Comparison of ENCODE assay signal across 20 mouse cellular contexts in genomic region chr2:154765554-154766008, GRCm38 (mm10). TPM values are rescaled to one million over a fixed set of nuclear protein-coding genes. Genes with fewer than 3 reads are reported as not detected.
A peak's percentile ranks its signal among the peaks of the same experiment; 100 is the strongest.
DNase-seq lines count a peak whose midpoint lies in the region; ATAC-seq and TF ChIP-seq lines count a peak whose summit lies in the region.
"Had no signal": no experiment of that assay in that cellular context is flagged by ENCODE, and none has a peak within 500 bp of the region (broad histone marks: within the 10 kb centered on the region; RNA-seq: fewer than 3 reads in every experiment).

No protein-coding gene starts in this region.

- WGBS in heart, embryonic 11.5 days (ENCODE audit: insufficient replicate concordance): 78% methylated on average over 8 of the region's 8 CpGs
- WGBS in lung, postnatal 0 days: 47% methylated on average over 8 of the region's 8 CpGs
- 50% methylated on average over 8 of the region's 8 CpGs for WGBS in lung, adult 2 months
- 32% methylated on average over 8 of the region's 8 CpGs for WGBS in liver, embryonic 16.5 days (ENCODE audit: insufficient replicate concordance)

- no peak overlapping the region for H3K4me3 ChIP-seq in heart, embryonic 11.5 days (ENCODE audit: low read depth, low read length)
- H3K4me3 ChIP-seq in lung, postnatal 0 days (ENCODE audit: low read depth, low read length): no peak overlapping the region
- no peak overlapping the region for H3K4me3 ChIP-seq in lung, adult 2 months (replicated peaks; ENCODE audit: extremely low read depth, low read depth, low read length)
- H3K4me3 ChIP-seq in liver, embryonic 16.5 days (ENCODE audit: low read depth, low read length): no peak overlapping the region
- H3K4me3 ChIP-seq: forebrain, embryonic 13.5 days; hindbrain, embryonic 12.5 days had no signal

- H3K4me2 ChIP-seq in heart, embryonic 11.5 days: no peak overlapping the region
- no peak overlapping the region for H3K4me2 ChIP-seq in lung, postnatal 0 days (replicated peaks; ENCODE audit: low read depth, low read length)
- peak overlapping the region; percentile 22 for H3K4me2 ChIP-seq in liver, embryonic 16.5 days (ENCODE audit: low read depth, low read length)
- H3K4me2 ChIP-seq: forebrain, embryonic 13.5 days; hindbrain, embryonic 12.5 days had no signal

- no peak overlapping the region for H3K9ac ChIP-seq in heart, embryonic 11.5 days (ENCODE audit: low read depth, low read length)
- no peak overlapping the region for H3K9ac ChIP-seq in lung, postnatal 0 days (replicated peaks; ENCODE audit: low read depth)
- H3K9ac ChIP-seq in liver, embryonic 16.5 days (ENCODE audit: low read depth, low read length): 0 out of 2 replicates have a peak overlapping the region, but pooled peaks have one; percentile 6
- H3K9ac ChIP-seq: forebrain, embryonic 13.5 days; hindbrain, embryonic 12.5 days had no signal

- intact Hi-C loops in heart, postnatal 25 days (cut with DNase I): no loop called here

- TF ChIP-seq EP300 in lung, postnatal 0 days (IDR thresholded peaks at IDR 0.05): 0 out of 2 replicates have a peak, but pooled peaks have one; percentile 33

- no peak for DNase-seq in heart, postnatal 25 days (ENCODE audit: low spot score)
- peak; percentile 86 for DNase-seq in lung, postnatal 0 days (ENCODE audit: low spot score)
- no peak for DNase-seq in lung, adult 2 months
- no peak for DNase-seq in adrenal gland, adult (ENCODE audit: inconsistent age in 2 of 2, low spot score in 1 of 2)
- DNase-seq in thymus, postnatal 36 days: no peak
- DNase-seq in gastrocnemius, postnatal 10 days: no peak
- DNase-seq: adrenal gland, postnatal 14 days; cerebellum, adult 8-10 months; layer of hippocampus, adult 9-11 months; left cerebral cortex, postnatal 4 days; midbrain, embryonic 14.5 days; right cerebral cortex, postnatal 14 days had no signal

- H3K27ac ChIP-seq in heart, embryonic 11.5 days (ENCODE audit: low read depth, low read length): peak overlapping the region; percentile 57; the same call in 1 of the 2 replicates
- H3K27ac ChIP-seq in lung, postnatal 0 days (ENCODE audit: low read length): no peak overlapping the region
- peak overlapping the region; percentile 88 for H3K27ac ChIP-seq in liver, embryonic 16.5 days (ENCODE audit: low read length)
- H3K27ac ChIP-seq: forebrain, embryonic 13.5 days; hindbrain, embryonic 12.5 days had no signal

- no peak for TF ChIP-seq CTCF in lung, postnatal 0 days (IDR thresholded peaks at IDR 0.05)
- no peak for TF ChIP-seq CTCF in lung, adult 2 months (IDR thresholded peaks at IDR 0.05; ENCODE audit: insufficient read depth, low read length)

- no peak for TF ChIP-seq POLR2A in lung, adult 2 months (IDR thresholded peaks at IDR 0.05; ENCODE audit: borderline replicate concordance, extremely low read depth, low read depth, low read length)

- peaks cover 9% of the 10 kb centered on the region for H3K4me1 ChIP-seq in heart, embryonic 11.5 days (ENCODE audit: control insufficient read depth, insufficient read depth, low read length)
- H3K4me1 ChIP-seq in lung, postnatal 0 days (ENCODE audit: insufficient read depth, low read depth, low read length): no peaks in the 10 kb centered on the region
- H3K4me1 ChIP-seq in lung, adult 2 months (ENCODE audit: control insufficient read depth, insufficient read depth, low read length): no peaks in the 10 kb centered on the region
- peaks cover 44% of the 10 kb centered on the region for H3K4me1 ChIP-seq in liver, embryonic 16.5 days (ENCODE audit: control insufficient read depth, low read depth, low read length)
- H3K4me1 ChIP-seq: forebrain, embryonic 13.5 days had no signal

- H3K9me3 ChIP-seq in heart, embryonic 11.5 days (replicated peaks; ENCODE audit: control insufficient read depth, low read length): no peaks in the 10 kb centered on the region
- no peaks in the 10 kb centered on the region for H3K9me3 ChIP-seq in lung, postnatal 0 days (ENCODE audit: low read length)
- H3K9me3 ChIP-seq in liver, embryonic 16.5 days (replicated peaks; ENCODE audit: control insufficient read depth, low read length): no peaks in the 10 kb centered on the region
- H3K9me3 ChIP-seq: forebrain, embryonic 13.5 days had no signal

- no peak for ATAC-seq in heart, embryonic 11.5 days (replicated peaks; ENCODE audit: insufficient number of reproducible peaks, low FRiP score, low TSS enrichment)
- peak; percentile 88 for ATAC-seq in lung, postnatal 0 days
- ATAC-seq in liver, embryonic 16.5 days (ENCODE audit: low read depth): peak; percentile 35
- ATAC-seq: forebrain, embryonic 13.5 days had no signal

- H3K27me3 ChIP-seq in heart, embryonic 11.5 days (ENCODE audit: control insufficient read depth, insufficient read depth, low read length): no peaks in the 10 kb centered on the region
- H3K27me3 ChIP-seq in lung, postnatal 0 days (replicated peaks; ENCODE audit: insufficient read depth, low read length): no peaks in the 10 kb centered on the region
- H3K27me3 ChIP-seq in liver, embryonic 16.5 days (ENCODE audit: control insufficient read depth, insufficient read depth, low read depth, low read length): no peaks in the 10 kb centered on the region
- H3K27me3 ChIP-seq: forebrain, embryonic 13.5 days; hindbrain, embryonic 12.5 days had no signal

- H3K36me3 ChIP-seq in heart, embryonic 11.5 days (ENCODE audit: control insufficient read depth, insufficient read depth, low read length): no peaks in the 10 kb centered on the region
- no peaks in the 10 kb centered on the region for H3K36me3 ChIP-seq in lung, postnatal 0 days (ENCODE audit: insufficient read depth, low read length)
- no peaks in the 10 kb centered on the region for H3K36me3 ChIP-seq in liver, embryonic 16.5 days (ENCODE audit: control insufficient read depth, insufficient read depth)
- H3K36me3 ChIP-seq: hindbrain, embryonic 12.5 days had no signal

RNA-seq across cellular contexts. Expression of gene Gm14214, which starts 4.2 kb away (rescaled TPM):
- not detected in 2 replicates for polyA plus RNA-seq in heart, embryonic 11.5 days (2014; fragmentation: Nextera tagmentation; extraction: Ambion mirVana)
- total RNA-seq in heart, postnatal 25 days (2021): not detected
- polyA plus RNA-seq in lung, postnatal 0 days (2015; fragmentation: Nextera tagmentation; extraction: Ambion mirVana): not detected in 2 replicates
- not detected in 2 replicates for polyA plus RNA-seq in lung, adult 2 months (2012; rRNA removed)
- not detected in 2 replicates for polyA plus RNA-seq in liver, embryonic 16.5 days (2015; fragmentation: Nextera tagmentation; extraction: Ambion mirVana)
- total RNA-seq in gastrocnemius, postnatal 10 days (2021): not detected
- total RNA-seq: adrenal gland, postnatal 14 days; gastrocnemius, postnatal 4 days; left cerebral cortex, postnatal 4 days had no signal
- polyA plus RNA-seq: embryonic facial prominence, embryonic 11.5 days; forebrain, embryonic 13.5 days; hindbrain, embryonic 12.5 days; midbrain, embryonic 14.5 days; neural tube, embryonic 14.5 days; stomach, embryonic 16.5 days had no signal

RNA-seq across cellular contexts. Expression of gene Raly, which starts 25.3 kb away (rescaled TPM):
- polyA plus RNA-seq in heart, embryonic 11.5 days (2014; fragmentation: Nextera tagmentation; extraction: Ambion mirVana): 42.9 and 63.5 TPM in 2 replicates
- 100 to 1,000 TPM in 1 of 2 experiments, 10 to 100 TPM in 1; 95.9 to 103 TPM for total RNA-seq in heart, postnatal 25 days (2021)
- polyA plus RNA-seq in lung, postnatal 0 days (2015; fragmentation: Nextera tagmentation; extraction: Ambion mirVana): 23.7 and 26.3 TPM in 2 replicates
- 188 and 211 TPM in 2 replicates for polyA plus RNA-seq in lung, adult 2 months (2012; rRNA removed)
- 21.8 and 23.0 TPM in 2 replicates for polyA plus RNA-seq in liver, embryonic 16.5 days (2015; fragmentation: Nextera tagmentation; extraction: Ambion mirVana)
- 100 to 1,000 TPM; 129 to 134 TPM for total RNA-seq in gastrocnemius, postnatal 10 days (2021)

RNA-seq across cellular contexts. Expression of gene a, which starts 25.6 kb away (rescaled TPM):
- polyA plus RNA-seq in heart, embryonic 11.5 days (2014; fragmentation: Nextera tagmentation; extraction: Ambion mirVana): 0.34 and 0.49 TPM in 2 replicates
- not detected for total RNA-seq in heart, postnatal 25 days (2021)
- polyA plus RNA-seq in lung, postnatal 0 days (2015; fragmentation: Nextera tagmentation; extraction: Ambion mirVana): not detected in 2 replicates
- not detected in 2 replicates for polyA plus RNA-seq in lung, adult 2 months (2012; rRNA removed)
- polyA plus RNA-seq in liver, embryonic 16.5 days (2015; fragmentation: Nextera tagmentation; extraction: Ambion mirVana): not detected in 2 replicates
- total RNA-seq in gastrocnemius, postnatal 10 days (2021): not detected
- total RNA-seq: adrenal gland, postnatal 14 days; gastrocnemius, postnatal 4 days had no signal
- polyA plus RNA-seq: neural tube, embryonic 14.5 days had no signal
